Mouse (Mus musculus) lung, postnatal 0 days (tissue): ENCODE measurements around the gene Srsf5.

Experiments
- CTCF ChIP-seq: IDR thresholded peaks from 2 replicates; pipeline ENCODE4 v1.5.1; 2016; ENCODE audit warnings: antibody characterized with exemption, mild to moderate bottlenecking
- EP300 ChIP-seq: IDR thresholded peaks from 2 replicates; pipeline ENCODE4 v1.6.1; 2016; ENCODE audit warnings: antibody characterized with exemption, mild to moderate bottlenecking, control low read depth

DNA sequence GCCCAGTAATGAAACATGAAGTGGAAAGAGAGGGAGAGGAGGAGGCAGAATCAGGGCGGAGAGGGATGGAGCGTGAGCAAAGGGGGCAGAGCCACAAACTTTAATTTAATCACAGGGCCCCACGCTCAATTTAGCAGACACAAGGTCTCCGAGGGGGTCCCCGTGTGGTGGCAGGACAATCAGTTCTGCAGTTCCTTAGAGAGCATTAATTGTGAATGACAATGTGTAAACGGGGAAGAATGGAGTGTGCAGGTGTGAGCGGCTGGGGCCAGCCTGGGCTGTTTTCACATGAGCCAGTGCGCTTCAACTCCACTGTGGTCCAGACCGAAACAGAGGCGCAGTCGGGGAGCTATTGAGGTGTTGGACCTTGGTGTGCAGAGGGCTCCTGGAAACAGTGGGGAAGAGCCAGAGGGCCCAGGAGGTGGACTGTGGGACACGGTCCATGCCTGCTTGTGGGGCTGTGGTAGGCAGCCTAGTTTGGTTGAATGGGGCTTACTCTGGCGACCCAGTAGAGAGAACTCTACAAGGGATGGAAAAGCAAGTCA, 45.7 kb downstream of the Srsf5 start:
- no peak for TF ChIP-seq CTCF
- TF ChIP-seq EP300 = no peak
